Mouse (Mus musculus) kidney, adult 11 months (tissue): ENCODE measurements at regions not wholly inside any gene's neighbourhood (a gene's known extent, or its start where the extent isn't known, plus 50 kb on each side); places are given as distances from the start of the nearest gene placed in this dataset.
A peak's percentile ranks its signal among the peaks of the same experiment; 100 is the strongest.
"Not testable (repeated sequence)": the region's sequence is repeated elsewhere in the genome, so short reads cannot be mapped to it uniquely, and the experiment has no call there.

Experiments
- DNase-seq: peaks from one replicate; pipeline ENCODE4 v3.0.0; 2022

DNA sequence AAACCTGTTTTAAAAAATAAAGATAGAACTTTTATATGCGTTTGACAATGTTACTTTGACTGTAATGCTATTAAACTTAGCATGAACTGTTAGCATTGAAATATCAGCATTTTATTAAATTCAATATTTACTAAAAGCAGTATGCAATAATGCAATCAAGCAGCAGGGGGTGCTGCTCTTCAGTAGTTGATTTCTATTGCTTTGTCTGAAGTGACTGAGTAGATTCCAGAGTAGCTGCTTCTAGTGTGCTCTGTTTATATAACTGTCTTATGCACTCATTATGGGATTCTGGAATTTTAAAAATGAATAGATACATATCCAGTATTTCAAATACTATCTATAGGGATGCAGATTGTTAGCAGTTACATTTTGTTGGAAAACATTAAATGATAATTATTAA, 146.2 kb downstream of the Gm28710 start:
- no peak for DNase-seq

DNA sequence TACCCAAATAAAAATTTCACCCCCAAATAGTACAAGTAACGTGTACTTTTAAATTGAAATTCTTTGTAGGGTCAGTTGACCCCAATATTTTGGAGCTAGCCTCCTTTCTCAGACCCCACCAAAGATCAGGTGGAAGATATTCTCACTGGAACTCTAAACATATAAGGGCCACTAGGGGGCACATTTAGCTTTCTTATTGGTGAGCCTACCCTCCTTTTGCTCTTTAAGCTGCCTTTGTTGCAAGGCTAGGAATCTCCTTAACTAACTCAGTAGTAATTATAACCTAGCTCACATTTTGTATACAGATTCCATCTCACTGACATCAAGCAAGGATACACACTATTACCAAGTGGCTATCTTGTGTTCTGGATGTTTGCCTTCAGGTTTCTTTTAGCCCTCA, 155.8 kb downstream of the Gm28710 start:
- DNase-seq = no peak

DNA sequence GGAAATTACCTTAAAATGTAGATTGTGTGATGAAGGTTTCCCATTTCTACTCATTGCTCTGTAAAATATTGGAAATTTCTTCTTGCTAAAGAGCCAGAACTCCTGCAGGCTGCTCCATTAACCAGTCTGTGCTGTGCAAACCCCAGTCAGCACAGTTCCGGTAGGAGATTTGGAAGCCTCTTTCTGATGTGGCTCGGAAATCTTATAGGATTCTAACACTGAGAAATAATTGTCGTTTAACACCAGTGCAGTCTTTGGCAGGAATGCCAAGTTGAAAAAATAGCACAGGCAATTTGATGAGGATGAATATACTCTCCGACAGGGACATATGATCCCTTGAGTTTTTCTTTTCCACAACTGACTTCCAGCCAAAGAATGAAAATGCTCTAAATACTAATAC, 176.1 kb downstream of the Gm28710 start:
- no peak for DNase-seq

DNA sequence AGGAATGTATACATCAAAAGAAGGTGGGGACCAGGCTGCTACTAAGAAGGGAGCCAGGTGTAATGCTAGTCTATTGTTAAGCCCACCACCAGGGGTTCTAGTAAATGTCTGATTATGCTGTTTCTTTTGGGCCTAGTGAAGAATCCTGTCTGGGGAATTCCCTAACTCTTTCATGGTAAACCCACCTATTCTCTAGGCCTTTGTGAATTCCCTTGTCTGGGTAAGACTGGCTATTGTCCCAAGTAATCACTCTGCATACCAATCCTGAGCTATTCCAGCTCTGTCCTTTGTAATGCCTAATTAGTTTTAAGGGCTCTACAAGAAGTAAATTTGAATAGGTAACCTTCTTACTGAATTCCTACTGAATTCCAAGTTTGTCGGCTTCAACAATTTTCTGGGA, 177.2 kb downstream of the Gm28710 start:
- not testable (repeated sequence) for DNase-seq

DNA sequence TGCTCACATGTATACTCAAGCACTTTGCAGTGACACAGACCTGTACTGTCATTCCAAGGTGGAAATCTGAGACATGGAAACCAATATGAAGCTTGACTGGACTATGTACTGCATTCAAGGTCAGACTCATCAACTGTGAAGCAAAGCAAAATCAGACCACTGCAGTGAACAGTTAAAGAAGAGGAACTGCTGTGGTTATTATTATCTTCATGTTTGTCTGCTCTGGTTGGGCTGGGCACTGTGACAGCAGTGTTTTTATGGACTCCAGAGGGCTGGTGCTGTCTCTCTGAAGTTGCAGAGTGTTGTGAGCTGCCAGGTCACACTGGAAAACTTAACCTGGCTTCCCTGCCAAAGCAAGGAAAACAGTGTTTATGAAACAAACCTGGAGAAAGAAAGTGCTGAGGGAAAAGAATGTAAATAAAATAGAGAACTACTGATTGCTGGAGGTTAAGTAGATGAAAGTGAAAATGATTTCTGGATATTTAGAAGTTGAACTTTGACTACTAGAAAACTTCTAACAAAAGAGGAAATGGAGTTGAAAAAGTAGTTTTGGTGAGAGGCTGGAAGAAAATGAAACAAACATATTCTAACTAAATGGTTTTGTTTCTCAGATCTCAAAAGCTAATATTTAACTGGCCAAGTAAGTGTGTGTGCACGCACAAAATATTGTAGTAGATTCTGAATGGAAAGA, 181.7 kb downstream of the Gm28710 start:
- DNase-seq = peak; percentile 16

DNA sequence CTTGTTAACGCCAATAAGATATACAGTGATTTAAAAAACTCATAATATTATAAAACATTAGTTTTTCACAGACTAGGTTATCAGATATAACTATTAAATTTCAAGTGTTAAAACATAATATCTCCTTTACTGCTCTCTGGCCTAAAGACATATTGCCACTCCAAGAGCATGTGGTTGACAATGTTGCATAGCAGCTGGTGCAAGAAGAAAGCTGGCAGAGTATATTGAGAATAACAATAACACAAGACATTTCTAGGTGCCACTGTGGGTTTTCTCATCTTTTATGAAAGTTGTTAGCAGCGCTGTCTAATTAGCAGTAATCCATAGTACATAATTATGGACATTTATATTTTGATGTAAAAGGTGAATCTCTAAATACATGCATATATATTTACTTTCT, 184.4 kb downstream of the Gm28710 start:
- DNase-seq = no peak

DNA sequence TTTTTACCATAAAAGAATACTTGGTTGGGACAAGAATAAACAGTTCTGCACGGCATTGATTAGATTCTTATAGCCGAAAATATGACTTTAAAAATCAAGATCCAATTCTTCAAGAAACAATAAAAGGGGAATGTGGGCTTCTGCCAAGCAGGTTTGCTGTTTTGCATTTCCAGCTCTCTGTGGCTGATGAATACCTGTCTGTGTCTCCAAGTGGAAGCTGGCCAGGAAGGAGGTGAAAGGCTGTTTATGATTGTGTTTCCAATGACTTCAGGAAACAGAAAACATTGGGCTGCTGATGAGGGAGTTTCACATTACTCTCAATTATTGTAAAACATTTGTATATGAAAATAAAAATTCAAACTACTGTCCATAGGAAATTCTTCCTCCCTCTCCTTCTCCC, 193.3 kb downstream of the Gm28710 start:
- no peak for DNase-seq

DNA sequence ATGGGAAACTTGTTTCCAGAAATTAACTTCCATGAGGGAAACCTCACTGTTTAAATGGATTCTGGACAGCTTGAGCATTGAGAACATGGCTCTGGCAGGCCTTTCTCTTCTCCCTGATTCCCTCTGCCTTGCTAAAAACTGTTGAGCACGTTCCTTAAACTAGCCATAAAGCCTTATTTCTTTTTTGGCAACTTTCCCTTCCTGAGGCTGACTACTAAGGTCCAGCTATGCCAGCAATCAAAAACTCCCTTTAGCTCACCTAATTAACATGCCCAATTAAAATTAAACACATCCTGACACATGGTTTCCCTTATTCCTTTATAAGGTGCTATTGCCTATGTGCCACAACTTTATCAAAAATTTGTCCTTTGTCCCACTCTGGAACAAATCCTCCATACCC, 199.9 kb downstream of the Gm28710 start:
- DNase-seq = no peak

DNA sequence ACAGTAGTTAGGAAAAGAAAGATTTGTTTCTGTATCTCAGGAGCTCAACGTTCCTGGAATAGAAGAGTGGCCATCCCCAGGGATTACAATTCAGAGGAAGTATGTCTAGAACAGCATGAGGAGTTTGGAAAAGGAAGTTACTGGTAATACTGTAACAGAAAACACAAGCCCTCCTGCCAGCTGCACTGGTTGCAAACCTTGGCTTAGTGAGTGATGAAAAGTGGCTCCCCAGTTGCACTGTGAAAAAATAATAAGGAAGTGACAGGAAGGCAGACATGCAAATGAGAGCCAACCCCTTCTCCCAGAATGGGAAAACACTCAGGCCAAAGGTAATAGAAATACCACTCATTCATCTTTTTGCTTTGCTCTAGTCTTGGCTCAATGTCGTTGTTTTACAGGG, 207.6 kb downstream of the Gm28710 start:
- DNase-seq = no peak

DNA sequence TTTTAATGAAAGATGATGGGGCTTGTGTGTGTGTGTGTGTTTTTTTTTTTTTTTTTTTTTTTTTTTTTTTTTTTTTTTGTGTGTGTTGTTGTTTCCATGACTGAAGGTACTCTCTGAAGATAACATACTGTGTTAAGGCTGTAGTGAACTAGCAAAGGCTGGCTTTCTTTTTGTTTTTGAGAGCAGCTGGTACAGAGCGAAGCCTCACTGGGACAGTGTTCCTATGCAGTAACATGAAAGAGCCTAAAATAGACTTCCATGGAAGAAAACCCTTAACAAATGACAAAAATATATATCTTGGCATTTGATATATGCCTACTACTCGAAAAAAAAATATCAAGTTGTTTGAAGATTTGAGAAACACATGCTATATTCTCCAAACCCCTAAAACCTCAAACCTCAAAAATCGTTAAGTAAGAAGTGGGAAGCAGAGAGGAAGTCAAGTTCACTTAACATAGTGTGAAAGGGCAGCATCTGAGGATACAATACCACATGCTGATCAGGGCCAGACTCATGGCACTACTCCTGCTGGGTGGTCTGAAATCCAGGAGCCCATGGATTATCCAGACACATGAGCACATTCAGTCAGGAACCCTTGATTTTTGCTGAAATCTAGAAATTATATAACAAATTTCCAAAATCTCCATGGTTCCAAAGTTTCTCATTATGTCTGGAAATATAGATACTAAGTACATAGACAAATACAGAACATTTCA, 215.4 kb downstream of the Gm28710 start:
- DNase-seq = no peak

DNA sequence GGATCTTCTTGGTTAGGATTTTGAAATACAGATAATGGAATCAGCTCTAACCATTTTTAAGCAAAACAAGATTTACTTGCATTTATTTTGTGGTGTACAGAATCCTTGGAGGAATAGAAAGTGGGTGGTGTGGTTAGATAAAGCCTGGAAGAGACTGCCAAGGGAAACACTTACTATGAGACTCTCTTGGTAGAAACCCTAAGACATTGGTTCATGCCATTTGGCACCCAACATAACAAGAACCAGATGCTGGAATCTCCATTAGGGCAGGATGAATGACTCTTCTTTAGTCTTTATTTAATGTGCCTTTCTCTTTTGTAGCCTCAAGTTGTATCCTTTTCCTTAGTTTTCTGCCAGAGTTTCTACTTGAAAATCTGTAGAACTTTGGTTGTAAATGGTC, 230.0 kb downstream of the Gm28710 start:
- DNase-seq = no peak

DNA sequence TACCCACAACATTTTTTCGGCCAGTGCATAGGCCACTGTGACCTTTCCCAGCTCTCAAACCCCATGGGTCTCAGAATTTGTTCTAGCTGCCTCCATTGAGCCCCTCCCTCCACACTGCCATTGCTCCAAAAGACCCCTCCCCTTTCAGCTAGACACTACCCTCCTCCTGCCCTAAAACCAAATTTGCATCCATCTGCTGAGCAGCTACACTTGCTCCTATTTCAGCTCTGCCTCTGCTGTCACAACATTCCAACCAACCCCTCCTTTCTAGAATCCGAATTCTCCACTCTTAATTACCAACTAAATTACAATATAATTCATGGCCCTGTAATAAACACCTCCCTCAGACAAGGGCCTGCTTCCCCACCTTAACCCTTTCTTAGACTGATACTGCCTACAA, 262.3 kb downstream of the Gm28710 start:
- no peak for DNase-seq

DNA sequence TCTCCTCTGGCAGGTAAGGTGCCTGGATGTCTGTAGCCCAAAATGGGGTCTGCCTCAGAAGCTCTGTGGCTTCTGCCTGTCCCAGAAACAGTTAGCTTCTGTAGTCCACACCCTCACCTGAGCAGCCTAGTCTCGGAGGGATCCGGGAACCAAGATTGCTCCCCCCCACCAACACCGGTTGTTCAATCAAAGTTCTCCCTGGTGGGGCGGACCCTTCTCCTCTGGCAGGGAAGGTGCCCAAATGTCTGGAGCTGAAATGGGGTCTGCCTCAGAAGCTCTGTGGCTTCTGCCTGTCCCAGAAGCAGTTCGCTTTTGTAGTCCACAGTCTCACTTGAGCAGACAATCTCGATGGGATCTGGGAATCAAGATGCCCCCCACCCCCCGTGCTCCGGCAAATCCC, 273.0 kb downstream of the Gm28710 start:
- no peak for DNase-seq

DNA sequence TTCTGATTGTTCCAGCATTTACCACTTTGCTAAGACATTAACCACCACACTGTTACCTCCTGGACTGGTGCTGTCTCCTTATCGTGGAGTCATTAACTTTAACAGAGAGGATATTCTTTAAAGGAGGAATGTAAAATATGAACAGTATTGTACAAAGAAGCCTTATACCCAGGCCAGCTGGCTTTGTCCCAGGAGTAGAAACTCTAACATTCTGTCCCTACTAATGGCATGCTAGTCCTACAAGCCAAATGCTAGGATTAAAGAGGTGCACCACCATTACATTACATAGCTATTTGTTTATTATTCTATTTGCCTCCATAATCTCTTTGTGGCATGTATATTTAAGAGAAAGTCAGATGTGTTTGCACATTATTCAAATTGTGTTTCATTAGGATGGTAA, 288.8 kb downstream of the Gm28710 start:
- no peak for DNase-seq

DNA sequence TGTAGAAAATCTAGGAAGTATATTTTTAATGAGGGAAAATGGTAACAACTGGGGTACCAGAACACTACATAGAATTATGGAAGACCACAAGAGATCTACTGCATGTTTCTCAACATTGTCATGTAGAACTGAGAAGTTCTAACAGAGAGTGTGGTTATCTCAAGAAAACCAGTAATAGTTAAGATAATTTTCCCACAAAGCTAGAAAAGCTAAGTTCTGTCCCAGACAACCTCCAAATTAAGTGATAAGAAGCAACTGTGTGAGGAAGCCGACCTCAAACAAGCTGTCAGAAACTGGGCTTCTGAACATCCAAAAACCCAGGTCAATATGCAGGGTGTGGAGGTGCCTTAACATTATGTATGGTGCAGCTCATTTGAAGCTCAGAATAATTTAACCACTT, 261.4 kb upstream of the Speer4f2 start:
- DNase-seq = no peak

DNA sequence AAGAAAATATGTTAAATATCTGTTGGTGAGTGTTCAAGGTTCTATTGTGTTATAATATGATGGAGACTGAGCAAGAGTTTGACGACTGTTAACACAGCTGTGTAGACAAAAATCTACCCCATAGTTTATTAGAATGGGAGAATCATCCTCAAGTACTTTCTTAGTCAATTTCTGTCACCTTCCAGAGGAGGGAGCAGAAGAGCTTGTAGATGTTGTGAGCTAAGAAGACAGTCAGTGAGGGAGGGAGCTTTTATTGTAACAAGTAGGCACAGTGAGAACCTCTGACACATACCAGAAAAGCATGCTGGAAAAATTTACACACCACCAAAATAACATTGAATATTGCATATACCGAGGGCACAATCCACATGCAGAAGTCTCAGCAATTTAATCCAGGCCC, 261.0 kb upstream of the Speer4f2 start:
- DNase-seq = no peak

DNA sequence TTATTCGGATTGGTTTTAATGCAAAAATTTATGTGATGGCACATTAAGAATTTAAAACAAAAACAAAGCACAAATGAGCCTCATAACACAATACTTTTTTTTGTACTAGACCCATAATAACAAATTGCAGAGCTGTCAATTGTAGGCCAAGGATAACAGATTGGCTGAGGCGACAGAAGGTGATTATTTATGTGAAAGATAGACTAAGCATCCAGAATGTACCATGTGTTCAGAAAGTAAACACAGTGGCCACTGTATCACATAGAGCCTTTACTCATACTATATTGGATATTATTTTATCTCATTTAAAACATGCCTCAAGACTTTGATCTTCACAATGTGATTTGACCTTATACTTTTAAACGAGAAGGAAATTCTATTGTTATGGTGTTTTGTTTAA, 257.9 kb upstream of the Speer4f2 start:
- no peak for DNase-seq

DNA sequence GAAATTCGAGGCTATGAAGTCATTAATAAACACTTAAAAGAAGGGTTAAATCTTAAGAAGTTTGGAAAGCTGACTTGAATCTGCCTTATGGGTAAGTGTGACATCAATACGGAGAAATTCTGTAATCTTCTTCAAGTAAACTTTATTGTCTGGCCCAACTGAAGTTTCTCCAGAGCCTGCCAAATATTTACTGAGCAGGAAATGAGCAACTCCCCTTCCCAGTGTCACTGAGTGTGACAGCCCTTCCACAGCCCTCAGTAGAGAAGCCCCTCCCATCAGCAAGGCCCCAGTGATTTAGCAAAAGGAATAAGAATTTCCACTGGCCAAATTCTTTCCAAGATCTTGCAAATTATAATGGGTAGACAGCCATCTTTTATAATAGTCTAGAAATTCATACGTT, 256.9 kb upstream of the Speer4f2 start:
- no peak for DNase-seq

DNA sequence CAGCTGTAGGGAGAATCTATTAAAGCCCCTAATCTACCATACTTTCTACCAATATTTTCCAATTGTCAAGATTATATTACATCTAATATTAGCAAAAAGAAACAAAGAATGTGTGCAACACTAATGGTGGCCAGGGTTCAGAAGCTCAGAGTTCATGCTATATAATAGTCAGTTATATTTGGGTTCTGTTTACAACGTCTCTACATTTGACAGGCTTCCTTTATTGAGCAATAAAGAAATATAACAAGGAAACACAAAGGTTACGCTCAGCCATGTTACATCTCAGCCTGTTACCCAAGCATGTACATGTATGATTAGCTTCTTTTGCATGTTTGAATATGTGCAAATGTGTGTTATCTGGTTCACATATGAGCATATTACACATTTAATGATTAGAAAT, 247.7 kb upstream of the Speer4f2 start:
- DNase-seq = no peak

DNA sequence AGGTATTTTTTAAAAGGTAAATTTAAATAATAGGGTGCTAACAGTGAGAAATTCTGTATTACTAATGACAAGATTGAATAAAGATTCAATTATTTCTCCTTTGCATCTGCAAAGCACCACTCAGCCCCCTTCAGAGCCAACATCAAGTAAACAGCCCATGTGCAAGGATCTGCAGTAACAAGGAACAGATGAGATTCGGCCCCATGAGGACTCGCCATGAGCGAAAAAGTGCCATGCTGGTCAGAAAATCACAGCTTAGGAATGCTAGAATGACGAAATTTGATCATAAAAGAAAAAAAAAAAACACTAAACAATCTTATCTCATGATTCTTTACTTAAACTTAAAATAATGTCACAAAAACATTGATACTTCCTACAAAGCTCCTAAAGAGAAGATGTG, 245.5 kb upstream of the Speer4f2 start:
- DNase-seq = no peak

DNA sequence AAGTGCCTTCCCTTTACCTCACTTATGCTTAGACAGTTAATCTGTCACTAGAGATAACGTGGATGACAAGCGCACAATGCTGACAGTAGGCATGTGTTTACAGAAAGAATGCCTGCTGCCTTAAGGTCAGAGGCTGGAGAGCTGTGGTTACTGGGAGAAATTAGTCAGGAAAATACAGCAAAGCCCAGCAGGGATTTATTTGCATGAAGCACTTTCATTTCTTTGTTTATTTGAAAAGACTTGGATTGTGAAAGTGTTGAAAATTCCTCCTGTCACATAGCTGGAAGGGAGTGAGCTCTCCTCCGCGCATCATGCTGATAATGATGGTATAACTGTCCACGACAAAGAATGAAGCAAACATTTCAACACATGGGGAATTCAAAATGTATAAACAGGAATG, 237.5 kb upstream of the Speer4f2 start:
- no peak for DNase-seq

DNA sequence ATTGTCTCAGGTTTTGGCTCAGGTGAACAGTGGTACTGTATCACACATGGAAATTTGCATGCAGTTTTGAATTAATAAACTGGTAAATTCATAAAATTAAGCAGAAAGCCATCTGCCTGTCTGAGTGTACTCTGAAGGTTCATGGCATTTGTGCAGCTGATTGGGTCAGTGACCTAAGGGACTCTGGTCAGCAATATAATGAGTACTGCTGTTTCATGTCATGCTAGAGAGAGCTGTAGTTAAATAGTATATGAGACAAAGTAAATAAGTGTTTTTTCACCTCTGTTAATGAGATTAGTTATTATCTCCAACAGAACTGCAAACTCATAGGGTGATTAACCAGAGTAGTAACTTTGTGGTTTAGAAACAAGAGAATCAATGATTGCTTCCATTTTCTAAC, 231.4 kb upstream of the Speer4f2 start:
- DNase-seq = peak; percentile 73

DNA sequence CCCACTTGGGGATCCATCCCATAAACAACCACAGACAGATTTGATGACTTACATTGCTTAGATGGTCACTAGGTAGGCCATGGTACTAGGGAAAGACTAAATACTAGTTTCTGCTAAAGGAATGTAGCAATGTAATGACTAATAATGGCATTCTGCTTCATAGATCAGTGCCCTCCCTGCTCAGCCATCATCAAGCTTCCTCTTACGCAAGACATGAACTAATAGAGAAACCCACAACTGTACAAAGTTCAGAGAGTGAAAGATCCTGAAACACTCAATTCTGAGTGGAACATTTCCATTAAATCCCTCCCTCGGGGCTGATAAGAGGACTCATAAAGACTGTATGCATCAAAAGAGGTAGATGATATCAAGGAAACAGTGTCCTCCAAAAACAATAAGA, 198.4 kb upstream of the Speer4f2 start:
- DNase-seq = no peak

DNA sequence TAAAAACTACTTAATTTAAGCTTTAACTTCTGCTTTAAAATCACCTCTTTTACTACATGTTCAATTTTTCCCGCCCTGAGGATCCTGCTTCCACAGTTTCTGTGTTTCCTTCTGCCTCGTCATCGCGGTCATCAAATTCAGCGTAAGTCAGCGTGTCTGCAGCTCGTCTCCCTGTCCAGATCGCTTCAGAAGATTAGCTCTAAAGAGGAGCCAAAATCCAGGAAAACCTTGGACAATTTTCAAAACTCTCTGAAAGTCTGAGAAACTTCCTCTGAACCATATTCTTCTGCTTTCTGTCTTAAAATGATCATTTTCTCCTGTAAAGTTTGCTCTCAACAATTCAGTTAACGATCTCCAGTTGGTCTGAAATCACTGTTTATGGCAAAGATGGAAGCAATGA, 196.2 kb upstream of the Speer4f2 start:
- DNase-seq = no peak
